Mouse (Mus musculus) adrenal gland, adult 8-10 months (tissue): ENCODE data around the gene Col15a1. TPM values are rescaled to one million over a fixed set of nuclear protein-coding genes. Genes with fewer than 3 reads are reported as not detected.
A peak's percentile ranks its signal among the peaks of the same experiment; 100 is the strongest.

Experiments
- DNase-seq: peaks from one replicate; pipeline ENCODE4 v3.0.0; 2022
- total RNA-seq, 4 experiments: library from RNA; stranded (reverse); gene quantifications; 2 replicates each; pipeline ENCODE4 v1.2.4; 2022

Gene Col15a1
- total RNA-seq, 4 experiments from 2014 or later, result 8.0 to 93.5 (median 30.0) TPM

- peak; percentile 99 for DNase-seq
Observed at GRCm38 (mm10) chr4:47352803-47353388, 144.9 kb downstream of the Col15a1 start, which contains the start of gene Tgfbr1. TSS of gene Tgfbr1 (plus strand) at chr4:47353222.

GRCm38 (mm10) chr4:47353416-47354111, 145.6 kb downstream of the Col15a1 start:
- DNase-seq, result no peak

GRCm38 (mm10) chr4:47354304-47354703, 146.3 kb downstream of the Col15a1 start:
- DNase-seq, result no peak

- DNase-seq, result no peak
Observed at GRCm38 (mm10) chr4:47362662-47363061, 154.7 kb downstream of the Col15a1 start.

Other genes starting within 250 kb of the Col15a1 start
- gene Gabbr2, start 216.3 kb upstream of the Col15a1 start, total RNA-seq, result under 1 TPM; 0.31 to 0.52 (median 0.39) TPM
- 10 to 100 TPM in 1 of 4 experiments, 1 to 10 TPM in 3; 5.8 to 11.6 (median 8.2) TPM for gene Anks6, start 150.7 kb upstream of the Col15a1 start, total RNA-seq
- gene Galnt12, start 116.3 kb upstream of the Col15a1 start, total RNA-seq, result 1 to 10 TPM in 2 of 4 experiments, under 1 TPM in 2; 0.67 to 1.3 (median 0.98) TPM
- 10 to 100 TPM; 37.6 to 47.1 (median 42.3) TPM for gene Tgfbr1, start 145.1 kb downstream of the Col15a1 start, total RNA-seq